Mouse (Mus musculus) ES-E14 (cell line): ENCODE results near the gene Rtn4rl1.

Source experiments
- CHD2 ChIP-seq: IDR thresholded peaks from 2 replicates; pipeline ENCODE4 v1.6.1; 2014; ENCODE audit warnings: mild to moderate bottlenecking, low read depth, low read length, inconsistent platforms
- HCFC1 ChIP-seq: IDR thresholded peaks from 2 replicates; pipeline ENCODE4 v1.6.1; 2012; ENCODE audit warnings: low read length, inconsistent platforms, borderline replicate concordance; ENCODE audit not compliant: insufficient read depth
- MAFK ChIP-seq: IDR thresholded peaks from 2 replicates; pipeline ENCODE4 v1.6.1; 2014; ENCODE audit warnings: mild to moderate bottlenecking, low read depth, low read length, inconsistent platforms; ENCODE audit not compliant: insufficient read depth
- ZC3H11A ChIP-seq: IDR thresholded peaks from 2 replicates; pipeline ENCODE4 v1.6.1; 2012; ENCODE audit warnings: low read depth, mild to moderate bottlenecking, inconsistent platforms, low read length, borderline replicate concordance
- ZNF384 ChIP-seq: IDR thresholded peaks from 2 replicates; pipeline ENCODE4 v1.6.1; 2012; ENCODE audit warnings: low read depth, low read length, inconsistent platforms

DNA sequence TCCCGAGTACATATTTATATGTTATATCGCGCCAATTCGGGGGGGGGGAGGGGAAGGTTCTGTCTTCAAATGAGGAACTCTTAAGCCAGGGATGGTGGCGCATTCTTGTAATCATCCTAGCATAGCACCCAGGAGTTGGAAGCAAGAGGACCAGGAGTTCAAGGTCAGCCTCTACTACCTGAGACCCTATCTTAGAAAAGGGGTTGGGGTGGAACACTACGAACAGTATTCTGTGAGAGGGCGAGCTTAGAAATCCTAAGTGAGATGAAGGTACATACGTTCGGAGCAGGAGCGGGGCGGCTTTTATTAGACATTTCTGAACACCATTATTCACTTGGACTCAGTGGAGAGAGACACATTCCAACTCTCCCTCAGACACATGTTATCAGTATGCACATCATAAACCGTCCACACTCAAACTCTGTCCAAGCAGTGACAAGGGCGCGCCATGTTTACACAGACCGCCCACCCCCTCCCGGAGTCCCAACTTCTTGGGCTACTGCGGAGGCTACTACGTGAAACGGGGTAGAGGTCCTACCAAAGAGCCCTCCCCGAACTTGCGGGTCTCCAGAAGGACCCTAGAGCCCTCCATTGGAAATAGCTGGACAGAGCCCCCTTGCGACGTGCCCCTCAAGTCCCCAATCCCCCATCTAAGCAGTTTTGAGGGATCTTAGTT lies 24.0 kb upstream of the Rtn4rl1 start, which contains the start of gene Hic1:
- no peak for TF ChIP-seq CHD2
- no peak for TF ChIP-seq ZC3H11A
- TF ChIP-seq HCFC1: no peak
- TF ChIP-seq MAFK: no peak
- TF ChIP-seq ZNF384: no peak
